Mouse (Mus musculus): ENCODE measurements around the gene Avpr2.

Gene Avpr2

DNA sequence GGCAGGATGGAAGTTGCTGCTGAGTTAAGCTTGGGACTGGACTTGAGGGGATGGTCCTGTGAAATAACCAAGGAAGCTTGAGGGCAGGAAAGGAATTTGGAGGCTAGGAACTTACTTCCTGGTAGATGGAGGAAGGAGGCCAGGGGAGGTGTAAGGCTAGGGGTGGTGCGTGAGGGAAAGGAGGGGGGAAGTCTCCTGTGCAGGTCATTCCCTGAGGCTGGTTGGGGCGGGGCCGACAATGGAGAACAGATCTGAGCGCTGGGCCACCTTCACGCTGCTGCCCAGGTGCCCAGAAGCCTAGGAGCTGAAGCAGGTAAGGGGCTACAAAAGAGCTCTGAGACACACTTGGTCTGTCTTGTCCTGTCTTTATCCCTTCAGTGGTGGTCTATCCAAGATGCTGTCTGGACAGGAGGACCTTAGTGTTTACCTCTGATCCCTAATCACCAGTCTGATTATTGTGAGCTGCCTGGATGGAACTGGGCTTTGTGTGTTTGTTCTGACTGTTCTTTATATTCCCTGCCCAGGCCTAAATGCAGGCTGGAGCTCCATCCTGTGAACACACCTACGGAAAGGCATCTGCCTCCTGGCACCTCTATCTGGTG lies at the start of gene Avpr2:
Avpr2 (plus strand) TSS at position 552 of the 602 bp plus-strand sequence.
- DNase-seq, result no peak

DNA sequence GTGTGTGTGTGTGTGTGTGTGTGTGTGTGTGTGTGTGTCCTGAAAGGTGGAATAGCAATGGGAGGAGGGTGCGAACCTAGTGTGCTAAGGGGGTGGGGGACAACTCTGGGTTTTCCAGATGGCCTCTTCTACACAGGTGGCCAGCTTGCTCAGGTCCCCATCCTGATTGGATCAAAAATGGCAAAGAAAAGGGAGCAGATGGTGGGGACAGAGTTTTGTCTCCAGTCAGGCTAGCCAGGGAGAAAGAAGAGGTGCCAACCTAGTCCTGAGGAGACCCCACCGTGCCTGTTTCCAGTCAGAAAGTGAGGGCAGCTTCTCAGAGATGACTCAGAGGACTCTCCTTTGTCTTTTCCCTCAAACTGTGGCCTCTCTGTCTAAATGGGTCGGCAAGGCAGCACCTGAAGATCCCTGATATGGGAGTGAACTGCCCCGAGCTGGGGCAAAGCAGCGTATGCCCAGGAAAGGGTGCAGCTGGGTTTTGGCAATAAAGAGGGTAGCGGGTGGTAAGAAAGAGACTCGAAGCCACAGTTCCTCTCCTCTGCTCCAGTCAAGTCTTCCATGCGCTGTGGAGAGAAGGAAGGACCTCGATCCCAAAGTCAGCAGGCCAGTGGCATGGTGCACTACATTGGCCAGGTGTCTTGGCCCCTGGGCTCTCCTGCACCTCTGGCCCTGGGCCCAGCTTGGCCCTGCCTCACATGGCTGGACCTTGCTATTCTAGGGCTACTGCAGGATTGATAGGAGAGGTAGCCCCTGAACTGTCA lies 37.4 kb upstream of the Avpr2 start:
- no peak for DNase-seq

DNA sequence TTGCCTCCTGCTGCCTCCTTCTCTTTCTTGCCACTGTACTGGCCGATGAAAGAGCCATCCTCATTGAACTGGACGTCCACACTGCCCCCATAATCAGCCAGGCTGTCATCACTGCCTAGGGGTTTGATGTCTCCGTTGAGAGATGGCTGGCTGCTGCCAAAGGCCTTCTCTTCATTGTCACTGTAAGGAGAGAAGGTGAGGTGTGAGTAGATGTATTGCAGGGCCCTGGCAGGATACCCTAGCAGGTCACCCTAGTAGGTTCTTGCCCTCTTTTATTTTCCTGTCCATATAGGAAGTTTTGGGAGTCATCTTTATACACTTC lies 36.9 kb upstream of the Avpr2 start:
- no peak for DNase-seq

DNA sequence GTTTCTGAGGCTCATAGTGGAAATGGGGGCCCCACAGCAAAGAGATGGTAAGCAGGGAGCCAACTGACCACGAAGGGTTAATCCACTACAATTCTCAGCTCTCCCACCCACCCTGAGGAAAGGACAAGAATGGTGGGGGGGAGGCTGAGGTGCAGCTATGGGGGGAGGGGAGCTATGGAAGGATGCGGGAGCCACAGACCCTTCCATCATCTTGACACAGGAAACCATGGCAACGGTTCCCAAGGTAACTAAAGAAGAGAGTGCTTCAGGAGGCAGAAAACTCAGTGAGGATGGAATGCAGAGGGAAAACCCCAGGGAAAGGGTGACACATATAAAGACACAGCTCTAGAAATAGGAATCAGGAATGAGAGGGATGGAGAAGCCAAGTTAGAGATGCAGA lies 27.2 kb upstream of the Avpr2 start:
- no peak for DNase-seq

DNA sequence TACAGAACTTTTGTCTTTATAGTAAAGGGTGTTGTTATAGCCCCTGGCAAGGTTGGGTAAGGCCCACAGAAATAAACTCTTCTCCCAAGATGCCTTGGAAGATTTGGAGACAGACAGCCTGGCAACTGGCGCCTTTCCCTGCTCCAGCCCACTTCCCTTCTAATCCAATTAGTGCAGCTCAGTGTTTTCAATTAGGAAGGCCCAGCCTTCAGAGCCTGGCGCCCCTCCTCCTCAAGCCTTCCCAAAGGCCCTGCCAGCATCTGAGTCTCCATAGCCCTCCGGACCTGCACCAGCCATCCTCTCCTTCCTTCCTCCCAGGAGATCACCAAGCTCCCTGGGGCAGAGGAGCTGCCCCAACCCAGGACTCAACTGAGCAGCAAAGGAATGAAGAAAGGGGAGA lies 24.6 kb upstream of the Avpr2 start:
- no peak for DNase-seq

DNA sequence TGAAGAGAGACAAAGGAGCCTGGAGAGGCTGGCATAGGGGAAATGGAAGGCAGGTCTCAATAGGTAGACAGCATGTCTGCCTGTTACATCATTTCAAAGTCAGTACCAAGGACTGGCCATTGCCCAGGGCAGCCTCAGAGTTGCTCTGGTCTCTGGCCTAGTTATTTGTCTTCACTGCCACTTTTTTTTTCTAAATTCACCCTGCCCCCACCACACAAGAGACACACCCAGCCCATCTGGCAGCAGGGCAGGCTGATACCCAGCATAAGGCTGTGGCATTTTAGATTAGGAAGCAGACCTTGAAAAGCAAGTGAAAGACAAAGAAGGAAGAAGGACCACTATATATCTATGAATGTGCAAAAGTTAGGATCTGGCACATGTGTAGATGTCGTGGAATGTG lies 24.1 kb upstream of the Avpr2 start:
- no peak for DNase-seq

DNA sequence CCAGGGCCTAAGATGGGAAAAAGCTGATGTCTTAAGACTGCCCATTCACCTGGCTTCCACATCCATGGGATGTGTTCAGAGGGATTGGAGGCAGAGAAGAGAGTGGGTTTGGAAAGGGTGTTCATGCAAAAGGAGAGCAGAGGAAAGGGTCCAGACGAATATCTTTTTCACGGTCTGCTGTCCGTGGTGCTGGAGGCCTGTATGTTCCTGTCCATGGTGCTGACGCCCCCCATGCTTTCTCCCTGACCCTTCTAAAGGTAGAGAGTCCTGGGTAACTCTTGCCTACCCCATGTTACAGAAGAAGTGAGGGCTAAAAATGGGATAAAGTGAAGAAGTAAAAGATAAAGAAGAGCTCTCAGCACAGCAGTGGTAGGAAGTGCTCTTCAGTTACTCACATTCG lies 22.6 kb upstream of the Avpr2 start:
- DNase-seq, result peak; percentile 46

DNA sequence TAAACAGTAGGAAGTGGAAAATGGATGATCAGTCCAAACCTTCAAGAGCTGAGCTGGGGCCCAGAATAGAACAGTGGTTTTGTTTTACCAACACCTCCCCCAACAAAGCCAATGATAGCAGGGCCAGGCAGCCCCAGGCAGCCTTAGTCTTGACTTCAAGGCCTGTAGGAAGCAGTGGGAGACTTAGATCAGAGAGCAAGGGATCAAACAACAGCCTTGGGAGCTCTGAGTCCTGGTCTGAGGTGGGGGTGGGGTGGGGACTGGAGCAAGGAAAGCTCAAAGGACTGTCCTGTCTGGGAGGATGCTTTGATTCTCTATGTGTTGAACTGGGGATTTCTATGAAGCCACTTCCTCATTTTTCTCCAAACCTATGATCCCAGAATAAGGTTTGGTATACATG lies 20.4 kb upstream of the Avpr2 start:
- DNase-seq, result no peak

DNA sequence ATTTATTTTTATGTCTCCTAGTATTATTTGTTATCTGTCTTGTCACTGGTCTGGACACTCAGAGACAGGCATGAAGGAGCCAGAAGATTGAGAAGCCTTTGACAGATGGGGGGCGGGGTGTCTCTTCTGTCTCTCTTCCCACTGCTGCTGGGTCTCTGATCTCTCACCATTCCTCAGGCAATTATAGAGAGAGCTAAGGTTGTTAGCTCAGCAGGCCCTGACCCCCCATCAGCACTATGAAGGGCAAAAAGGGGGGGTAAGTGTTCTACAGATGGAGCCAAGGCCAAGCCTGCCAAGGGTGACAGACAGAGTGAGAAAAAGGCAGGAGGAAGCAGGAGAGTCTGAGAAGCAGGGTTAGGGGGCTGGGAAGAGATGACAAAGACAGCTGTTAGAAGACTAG lies 19.9 kb upstream of the Avpr2 start:
- DNase-seq, result no peak

DNA sequence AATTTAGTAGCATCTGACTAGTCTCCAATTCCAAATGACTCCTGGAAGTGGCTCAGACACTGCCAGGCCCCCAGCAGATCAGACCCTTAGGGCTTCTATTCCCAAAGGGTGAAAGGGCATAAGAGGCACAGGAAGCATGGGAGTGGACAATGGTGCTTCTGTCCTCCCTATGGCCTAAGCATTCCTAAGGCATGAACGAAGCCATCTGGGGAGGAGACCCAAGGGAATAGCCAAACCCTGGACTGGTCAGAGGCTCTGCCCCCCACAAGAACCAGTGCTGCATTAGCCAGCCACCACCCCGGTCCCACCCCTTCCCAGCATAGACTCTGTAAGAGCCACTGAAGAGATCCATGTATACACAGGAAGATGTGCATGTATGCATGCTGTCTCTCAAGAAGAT lies 16.0 kb upstream of the Avpr2 start:
- DNase-seq, result no peak

DNA sequence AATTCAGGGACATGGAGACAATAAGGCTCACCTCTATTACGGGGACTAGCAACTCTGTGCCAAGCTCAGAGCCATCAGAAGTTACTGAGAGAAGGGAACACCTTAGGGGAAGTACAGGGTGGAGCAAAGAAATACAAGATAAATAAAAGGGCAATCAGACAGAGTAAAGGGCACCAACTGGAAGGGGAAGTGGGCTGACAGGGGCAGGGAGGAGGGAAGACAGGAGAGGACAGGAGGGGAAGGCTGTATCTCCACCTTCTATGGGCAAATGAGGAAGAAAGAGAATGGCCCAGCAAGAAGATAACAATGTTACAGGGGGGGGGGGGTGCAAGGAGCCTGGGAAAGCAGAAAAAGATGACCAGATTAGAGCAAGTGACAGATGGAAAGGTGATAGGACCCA lies 14.9 kb upstream of the Avpr2 start:
- DNase-seq, result no peak

DNA sequence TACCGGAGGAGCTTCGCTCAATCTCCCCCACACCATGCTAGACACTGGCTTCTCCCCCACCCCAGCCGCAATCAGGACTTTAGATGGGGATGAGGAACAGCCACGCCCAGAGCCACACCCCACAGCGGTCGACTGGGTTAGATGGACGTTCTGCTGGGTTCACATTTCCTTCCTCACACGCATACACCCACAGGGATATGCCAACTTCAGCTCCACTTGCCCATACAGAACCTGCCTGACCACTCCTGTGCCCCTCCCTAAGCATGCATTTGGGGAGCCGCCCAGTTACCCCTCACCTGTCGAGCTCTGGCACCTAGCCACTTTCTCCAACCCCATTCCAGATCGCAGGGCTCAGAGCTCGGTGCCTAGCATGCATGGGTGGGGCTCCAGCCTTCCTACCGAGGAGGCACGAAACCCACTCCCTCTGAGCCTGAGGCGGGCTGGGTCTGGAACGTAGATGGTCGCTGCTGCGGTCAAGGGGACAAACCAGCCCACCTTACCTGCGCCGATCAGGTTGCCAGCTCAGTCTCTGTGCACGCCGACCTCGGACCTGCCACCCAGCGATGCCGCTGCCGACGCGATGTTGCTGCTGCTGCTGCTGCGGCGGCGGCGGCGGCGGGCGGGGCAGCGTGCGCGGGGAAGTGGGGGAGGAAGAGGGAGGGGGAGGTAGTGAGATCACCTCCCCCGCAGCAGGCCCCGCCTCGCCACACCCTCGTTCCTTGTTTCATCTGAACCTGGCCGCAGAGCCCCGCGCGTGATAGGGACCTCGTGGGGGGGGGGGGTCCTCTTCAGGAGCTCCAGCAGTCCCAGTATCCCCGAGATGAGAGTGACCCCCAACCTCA lies 11.5 kb upstream of the Avpr2 start:
- peak; percentile 57 for DNase-seq

DNA sequence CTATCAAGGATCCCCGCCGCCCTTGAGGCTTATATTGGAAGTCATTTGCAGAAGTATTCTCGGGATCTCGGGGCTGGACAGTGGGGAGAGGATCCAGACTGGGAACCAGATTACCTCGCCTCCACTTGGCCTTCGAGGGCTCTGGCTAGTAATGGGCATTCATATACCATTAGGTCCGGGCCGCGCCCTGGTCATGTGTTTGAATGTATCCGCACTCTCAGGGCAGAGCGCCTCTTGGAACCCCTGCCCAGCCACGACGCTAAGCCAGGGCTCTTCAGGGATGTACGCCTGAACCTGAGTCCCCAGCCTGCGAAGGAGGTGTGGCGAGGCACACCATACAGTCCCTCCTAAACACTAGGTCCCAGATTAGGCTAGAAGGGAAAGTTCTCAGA lies 10.9 kb upstream of the Avpr2 start:
- no peak for DNase-seq

DNA sequence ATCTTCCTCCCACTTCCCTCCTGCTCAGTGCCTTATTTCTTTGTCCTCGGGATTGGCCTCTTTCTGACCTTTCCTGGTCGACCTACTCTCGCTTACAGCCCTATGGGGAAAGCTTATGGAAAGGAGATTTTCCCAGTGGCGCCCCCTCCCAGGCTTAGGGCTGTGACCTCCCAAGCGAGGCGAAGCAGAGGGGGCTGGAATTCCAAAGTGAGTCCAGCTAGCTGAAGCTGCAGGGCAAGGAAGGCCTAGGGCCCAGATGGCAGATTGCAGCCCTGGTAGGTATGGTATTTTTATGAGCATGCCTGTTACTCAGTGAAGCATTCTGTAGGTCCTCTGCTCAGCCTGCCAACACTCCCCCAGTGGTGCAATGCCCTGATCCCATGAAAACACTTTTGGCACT lies 10.4 kb upstream of the Avpr2 start:
- DNase-seq, result no peak

DNA sequence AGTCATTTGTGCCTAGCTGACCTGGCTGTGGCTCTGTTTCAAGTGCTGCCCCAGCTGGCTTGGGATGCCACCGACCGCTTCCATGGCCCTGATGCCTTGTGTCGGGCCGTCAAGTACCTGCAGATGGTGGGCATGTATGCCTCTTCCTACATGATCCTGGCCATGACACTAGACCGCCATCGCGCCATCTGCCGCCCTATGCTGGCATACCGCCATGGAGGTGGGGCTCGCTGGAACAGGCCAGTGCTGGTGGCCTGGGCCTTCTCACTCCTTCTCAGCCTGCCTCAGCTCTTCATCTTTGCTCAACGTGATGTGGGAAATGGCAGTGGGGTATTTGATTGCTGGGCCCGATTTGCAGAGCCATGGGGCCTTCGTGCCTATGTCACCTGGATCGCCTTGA lies 931 bp downstream of the Avpr2 start:
- DNase-seq, result no peak

DNA sequence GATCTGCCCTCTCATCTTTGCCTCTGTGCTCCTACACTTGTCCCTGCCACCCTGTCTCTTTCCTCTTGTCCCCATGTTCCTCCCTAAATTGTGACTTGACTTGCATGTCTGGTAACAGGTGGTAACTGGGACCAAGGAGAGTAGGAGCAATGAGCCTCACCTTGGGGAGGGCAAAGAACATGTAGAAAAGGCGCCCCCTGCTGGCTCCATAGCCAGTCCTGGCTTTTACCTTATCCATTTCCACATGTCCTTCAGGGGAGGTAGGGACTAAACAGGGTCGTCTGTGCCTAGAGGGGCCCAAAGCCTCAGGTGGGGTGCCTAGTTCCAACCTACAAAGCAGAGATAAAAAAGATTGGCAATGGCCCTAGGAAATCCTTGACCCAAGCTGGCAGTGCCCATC lies 3.8 kb downstream of the Avpr2 start, which contains the start of gene L1cam:
L1cam (minus strand) TSS at position 387 of the 400 bp plus-strand sequence.
- peak; percentile 57 for DNase-seq

DNA sequence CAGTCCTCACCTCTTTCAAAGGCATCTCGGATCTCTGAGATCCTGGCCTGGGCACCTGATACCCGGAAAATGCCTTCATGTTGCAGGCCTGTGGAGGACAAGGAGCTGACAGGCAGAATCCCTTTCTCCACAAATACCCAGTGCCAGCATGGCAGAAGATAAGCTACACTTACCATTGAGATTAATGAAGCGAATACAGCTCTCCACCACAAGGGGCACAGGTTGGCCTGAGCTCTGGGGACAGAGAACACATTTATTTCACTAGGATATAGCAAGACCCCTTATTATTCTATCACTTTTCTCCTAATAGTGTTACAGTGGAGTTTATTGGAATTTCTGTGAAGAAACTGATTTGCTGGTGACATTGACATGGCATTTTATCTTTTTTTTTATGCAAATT lies 6.1 kb downstream of the Avpr2 start:
- no peak for DNase-seq

DNA sequence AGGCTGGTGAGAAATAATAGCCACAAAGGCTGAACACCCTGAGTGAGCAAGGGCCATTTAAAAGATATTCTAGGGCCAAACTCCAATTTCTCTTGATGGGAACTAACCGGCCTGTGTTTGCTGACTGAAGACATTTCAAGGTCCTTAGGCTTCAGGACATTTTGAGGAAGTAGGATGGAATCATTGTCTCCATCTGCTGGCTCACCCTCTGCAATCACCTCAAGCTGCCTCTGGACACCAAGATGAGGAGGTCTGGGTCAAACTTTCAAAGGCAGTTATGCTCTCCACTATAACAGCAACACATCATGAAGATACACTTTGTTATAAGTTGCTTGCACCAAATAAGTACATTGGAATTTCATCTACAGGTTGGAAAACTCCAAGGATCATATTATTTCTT lies 18.1 kb downstream of the Avpr2 start:
- no peak for DNase-seq

DNA sequence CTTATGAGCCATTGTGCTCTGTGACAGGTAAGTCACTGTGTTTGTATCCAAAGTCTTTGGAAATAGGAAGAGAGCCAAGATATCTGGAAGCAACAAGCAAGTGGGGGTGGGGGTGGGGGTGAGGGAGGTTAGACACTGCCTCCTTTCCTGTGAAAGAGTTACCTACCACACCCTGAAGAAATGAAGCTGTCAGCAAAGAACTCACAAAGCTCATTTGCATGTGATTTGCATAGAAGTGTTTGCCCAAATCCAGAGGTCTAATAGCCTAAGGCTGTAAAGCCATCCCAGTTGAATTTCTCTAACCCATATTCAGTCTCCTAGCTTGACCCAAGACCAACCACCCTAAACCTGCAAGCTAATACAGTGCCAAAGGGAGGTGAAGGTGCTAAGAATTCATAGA lies 18.5 kb downstream of the Avpr2 start:
- DNase-seq, result no peak

DNA sequence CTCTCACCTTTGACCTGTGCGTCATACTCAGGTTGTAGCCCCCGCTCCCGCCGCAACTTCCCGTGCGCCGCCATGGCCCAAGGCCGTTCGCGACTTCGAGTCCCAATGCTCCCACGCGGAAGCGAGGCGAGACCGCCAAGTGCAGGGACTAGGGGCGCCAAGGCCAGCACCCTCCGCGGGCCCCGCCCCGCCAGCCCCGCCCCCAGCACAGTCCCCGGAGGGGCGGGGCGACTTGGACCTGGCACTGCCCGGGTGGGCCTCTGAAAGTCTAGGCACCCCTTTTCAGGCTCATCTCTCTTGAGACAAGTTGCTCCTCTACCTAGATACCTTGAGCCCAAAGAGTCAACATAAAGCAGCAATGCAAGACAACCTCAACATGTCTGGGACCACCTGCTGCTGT lies 19.3 kb downstream of the Avpr2 start:
- peak; percentile 84 for DNase-seq

DNA sequence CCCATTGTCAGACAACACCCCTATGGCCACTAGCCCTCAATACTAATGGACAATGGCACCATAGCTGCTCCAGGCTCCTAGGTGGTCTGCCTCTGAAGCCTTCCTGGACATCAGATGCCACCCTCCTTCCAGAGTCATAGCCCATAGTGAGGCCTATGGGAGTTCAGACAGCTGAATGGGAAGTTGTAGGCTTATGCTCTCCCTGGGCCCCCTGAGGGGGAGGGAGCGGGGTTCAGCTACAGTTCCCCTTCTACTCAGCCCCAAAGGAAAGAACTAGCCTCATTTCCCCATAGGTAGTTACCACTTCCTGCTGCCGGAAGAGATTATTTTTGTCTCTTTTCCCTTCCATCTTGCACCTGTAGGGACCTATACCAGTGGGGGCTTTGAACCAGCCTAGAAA lies 19.7 kb downstream of the Avpr2 start:
- peak; percentile 78 for DNase-seq

DNA sequence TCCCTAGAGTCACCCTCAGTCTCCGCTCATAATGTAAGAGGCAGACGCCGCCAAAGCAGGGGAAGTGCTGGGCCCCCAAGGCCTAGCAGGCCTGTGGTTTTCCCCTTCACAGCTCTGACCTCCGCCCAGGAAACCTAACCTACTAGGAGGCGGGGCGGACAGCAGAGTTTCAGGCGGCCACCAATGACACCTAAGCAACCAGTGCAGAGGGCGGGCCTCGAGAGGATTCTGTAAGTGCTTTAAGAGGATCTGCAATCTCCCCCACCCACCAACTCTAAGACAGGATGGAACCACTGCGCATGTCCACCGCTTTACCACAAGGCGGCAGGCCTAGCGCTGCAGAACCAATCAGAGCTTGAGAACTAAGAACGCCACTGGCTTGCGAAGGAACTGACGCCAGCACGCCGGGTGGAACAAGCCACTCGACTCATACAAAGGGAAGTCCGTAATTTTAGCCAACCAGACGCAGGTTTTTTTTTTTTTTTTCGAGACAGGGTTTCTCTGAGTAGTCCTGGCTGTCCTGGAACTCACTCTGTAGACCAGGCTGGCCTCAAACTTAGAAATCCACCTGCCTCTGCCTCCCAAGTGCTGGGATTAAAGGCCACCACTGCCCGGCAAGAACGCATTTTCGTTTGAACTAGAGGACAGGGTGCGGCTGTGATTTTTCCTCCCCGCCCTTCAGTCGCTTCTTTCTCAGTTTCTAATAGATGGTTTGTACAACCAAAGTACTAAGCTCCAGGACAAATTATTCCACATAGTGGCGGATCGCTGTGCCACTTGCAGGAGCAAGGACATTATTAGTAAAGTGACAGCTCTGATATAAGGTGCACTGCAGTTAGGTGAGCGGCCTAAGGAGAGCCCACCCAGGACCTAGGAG lies 23.2 kb downstream of the Avpr2 start:
- DNase-seq, result peak; percentile 88

DNA sequence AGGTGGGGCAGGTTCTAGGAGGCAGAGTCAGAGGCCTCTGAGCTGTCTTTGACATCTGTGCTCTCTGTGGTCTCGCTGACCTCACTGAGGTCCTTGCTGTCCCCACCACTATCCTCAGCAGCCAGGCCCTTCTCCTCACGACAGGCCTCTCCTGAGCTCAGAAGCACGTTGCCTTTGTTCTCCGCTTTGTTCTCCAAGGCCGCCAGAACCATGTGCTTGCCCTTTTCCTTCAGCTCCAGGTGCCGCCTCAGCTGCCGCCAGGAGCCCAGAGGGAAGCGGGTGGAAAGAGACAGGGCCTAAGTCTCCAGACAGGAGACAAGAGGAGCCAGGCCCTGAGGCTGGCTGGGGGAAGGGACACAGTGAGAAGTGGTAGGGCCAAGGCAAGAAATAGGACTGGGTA lies 25.0 kb downstream of the Avpr2 start:
- DNase-seq, result no peak
